Mouse (Mus musculus) embryonic facial prominence, embryonic 10.5 days (tissue): ENCODE measurements around the gene Nup35. TPM values are rescaled to one million over a fixed set of nuclear protein-coding genes. Genes with fewer than 3 reads are reported as not detected.
A peak's percentile ranks its signal among the peaks of the same experiment; 100 is the strongest.

Experiments
- DNase-seq: peaks from one replicate; pipeline ENCODE4 v3.0.0-alpha.2; 2017; ENCODE audit warnings: low spot score
- H3K27ac ChIP-seq: fragments of 300-500 bp; sonication (generic); replicated peaks from 2 replicates; pipeline ENCODE4 v1.5.1; 2016; ENCODE audit warnings: mild to moderate bottlenecking
- H3K27me3 ChIP-seq: fragments of 300-500 bp; sonication (generic); replicated peaks from 2 replicates; pipeline ENCODE4 v1.6.1; 2016; ENCODE audit warnings: low read depth, mild to moderate bottlenecking; ENCODE audit not compliant: poor library complexity, severe bottlenecking
- H3K36me3 ChIP-seq: fragments of 300-500 bp; sonication (generic); replicated peaks from 2 replicates; pipeline ENCODE4 v1.6.1; 2016; ENCODE audit warnings: mild to moderate bottlenecking, moderate library complexity
- H3K4me1 ChIP-seq: fragments of 300-500 bp; sonication (generic); 2 replicates; pipeline ENCODE4 v1.6.1; 2016
- H3K4me3 ChIP-seq: fragments of 300-500 bp; sonication (generic); 2 replicates; pipeline ENCODE4 v1.5.1; 2016; ENCODE audit warnings: mild to moderate bottlenecking, moderate library complexity
- H3K9me3 ChIP-seq: fragments of 300-500 bp; sonication (generic); 2 replicates; pipeline ENCODE4 v1.6.1; 2016; ENCODE audit warnings: mild to moderate bottlenecking
- WGBS: fragments of 180-500 bp; shearing (Covaris S2); methylation state at CpG from one replicate; pipeline ENCODE4 v1.1.7; 2016; 5-methylcytosine and 5-hydroxymethylcytosine counted together
- polyA plus RNA-seq: library from polyadenylated mRNA; unstranded; fragments of >200 nt; fragmentation: Nextera tagmentation; extraction: Ambion mirVana; gene quantifications from 2 replicates; pipeline ENCODE4 v1.2.1, GENCODE M21; 2016

The Nup35 gene
- polyA plus RNA-seq, 1 experiment from 2014 or later, result 64.1 TPM

DNA sequence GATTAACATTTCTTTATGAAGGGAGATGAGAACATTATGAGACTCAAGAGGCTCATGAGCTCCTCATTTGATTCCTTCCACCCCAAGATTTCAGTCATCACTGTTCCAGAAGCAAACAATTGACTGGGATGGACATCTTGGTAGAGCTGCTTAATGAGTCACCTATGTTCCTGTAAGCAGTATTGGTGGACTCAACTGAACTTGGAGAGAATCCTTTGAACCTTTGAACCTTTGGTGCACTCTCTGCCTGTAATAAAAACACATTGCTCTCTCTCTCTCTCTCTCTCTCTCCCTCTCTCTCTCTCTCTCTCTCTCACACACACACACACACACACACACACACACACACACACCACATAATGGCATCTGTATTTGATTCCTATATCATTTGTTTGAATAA, 16.4 kb upstream of the Nup35 start:
- Histone ChIP-seq H3K4me1 (no peaks in the 10 kb centered on the region), H3K9me3 (no peaks in the 10 kb centered on the region), H3K4me3 (no peak overlapping the region), H3K27ac (no peak overlapping the region), H3K27me3 (no peaks in the 10 kb centered on the region), H3K36me3 (no peaks in the 10 kb centered on the region)
- no peak for DNase-seq

DNA sequence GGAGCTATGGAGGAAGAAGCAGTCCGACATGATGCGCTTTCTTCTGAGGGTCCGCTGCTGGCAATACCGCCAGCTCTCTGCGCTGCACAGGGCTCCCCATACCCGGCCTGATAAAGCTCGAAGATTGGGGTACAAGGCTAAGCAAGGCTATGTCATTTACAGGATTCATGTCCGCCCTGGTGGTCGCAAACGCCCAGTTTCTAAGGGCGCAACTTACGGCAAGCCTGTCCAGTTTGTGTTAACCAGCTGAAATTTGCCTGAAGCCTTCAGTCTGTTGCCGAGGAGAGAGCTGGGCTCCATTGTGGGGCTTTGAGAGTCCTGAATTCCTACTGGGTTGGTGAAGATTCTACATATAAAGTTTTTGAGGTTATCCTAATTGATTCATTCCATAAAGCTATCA, 14.3 kb upstream of the Nup35 start:
- H3K4me1 ChIP-seq, result no peaks in the 10 kb centered on the region
- H3K27me3 ChIP-seq, result no peaks in the 10 kb centered on the region
- H3K27ac ChIP-seq, result no peak overlapping the region
- no peak overlapping the region for H3K4me3 ChIP-seq
- no peaks in the 10 kb centered on the region for H3K36me3 ChIP-seq
- no peaks in the 10 kb centered on the region for H3K9me3 ChIP-seq
- WGBS, result 93% methylated on average over 13 of the region's 13 CpGs
- no peak for DNase-seq

- Histone ChIP-seq H3K9me3 (no peaks in the 10 kb centered on the region), H3K4me3 (no peak overlapping the region), H3K4me1 (no peaks in the 10 kb centered on the region), H3K27me3 (no peaks in the 10 kb centered on the region), H3K27ac (no peak overlapping the region), H3K36me3 (no peaks in the 10 kb centered on the region)
- no peak for DNase-seq
- WGBS, result 93% methylated on average over 19 of the region's 19 CpGs
Measured at GRCm38 (mm10) chr2:80603771-80604426, 13.1 kb upstream of the Nup35 start.

DNA sequence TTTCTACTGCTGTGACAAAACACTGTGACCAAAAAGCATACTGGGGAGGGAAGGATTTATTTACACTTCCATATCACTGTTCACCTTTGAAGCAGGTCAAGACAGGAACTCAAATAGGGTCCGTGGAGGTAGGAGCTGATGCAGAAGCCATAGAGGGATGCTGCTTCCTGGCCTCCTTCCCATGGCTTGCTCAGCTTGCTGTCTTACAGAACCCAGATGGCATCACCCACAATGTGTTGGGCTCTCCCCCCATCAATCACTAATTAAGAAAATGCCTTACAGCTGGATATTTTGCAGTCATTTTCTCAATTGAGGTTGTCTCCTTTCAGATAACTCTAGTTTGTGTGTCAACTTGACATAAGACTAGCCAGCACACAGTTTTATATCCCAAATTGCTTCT, 4.8 kb upstream of the Nup35 start:
- H3K4me3 ChIP-seq, result no peak overlapping the region
- WGBS, result 60% methylated on average over 1 of the region's 1 CpGs
- H3K36me3 ChIP-seq, result no peaks in the 10 kb centered on the region
- no peak for DNase-seq
- no peak overlapping the region for H3K27ac ChIP-seq
- 0 out of 2 replicates have a peak, but pooled peaks cover 2% of the 10 kb centered on the region for H3K9me3 ChIP-seq
- H3K4me1 ChIP-seq, result no peaks in the 10 kb centered on the region
- H3K27me3 ChIP-seq, result no peaks in the 10 kb centered on the region

DNA sequence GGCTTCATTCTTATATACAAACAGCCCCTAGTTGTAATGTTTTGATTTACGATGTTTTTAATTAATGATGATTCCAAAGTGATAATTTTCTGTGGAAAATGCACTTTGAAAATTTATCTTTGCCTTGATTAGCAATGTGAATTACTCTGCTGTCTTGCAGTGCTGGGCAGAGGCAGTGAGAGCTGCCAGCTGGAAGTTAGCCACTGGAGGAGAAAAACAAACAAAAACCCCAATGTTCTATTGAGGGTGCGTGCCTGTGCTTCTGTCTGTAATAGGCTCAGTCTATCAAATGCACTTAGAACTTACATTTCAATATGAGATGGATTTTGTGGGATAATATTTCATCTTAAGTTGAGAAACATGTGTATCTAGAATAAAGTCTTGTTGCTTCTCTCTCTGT, 4.2 kb upstream of the Nup35 start:
- Histone ChIP-seq H3K4me3 (no peak overlapping the region), H3K27ac (no peak overlapping the region), H3K4me1 (peaks cover 5% of the 10 kb centered on the region), H3K36me3 (no peaks in the 10 kb centered on the region), H3K27me3 (no peaks in the 10 kb centered on the region), H3K9me3 (0 out of 2 replicates have a peak, but pooled peaks cover 2% of the 10 kb centered on the region)
- 77% methylated on average over 2 of the region's 2 CpGs for WGBS
- DNase-seq, result no peak

- Histone ChIP-seq H3K9me3 (no peaks in the 10 kb centered on the region), H3K27ac (no peak overlapping the region), H3K36me3 (0 out of 2 replicates have a peak, but pooled peaks cover 3% of the 10 kb centered on the region), H3K27me3 (no peaks in the 10 kb centered on the region), H3K4me3 (no peak overlapping the region), H3K4me1 (peaks cover 14% of the 10 kb centered on the region)
- DNase-seq, result no peak
- WGBS, result 87% methylated on average over 3 of the region's 3 CpGs
Measured at GRCm38 (mm10) chr2:80618991-80619390, 2.0 kb downstream of the Nup35 start.

DNA sequence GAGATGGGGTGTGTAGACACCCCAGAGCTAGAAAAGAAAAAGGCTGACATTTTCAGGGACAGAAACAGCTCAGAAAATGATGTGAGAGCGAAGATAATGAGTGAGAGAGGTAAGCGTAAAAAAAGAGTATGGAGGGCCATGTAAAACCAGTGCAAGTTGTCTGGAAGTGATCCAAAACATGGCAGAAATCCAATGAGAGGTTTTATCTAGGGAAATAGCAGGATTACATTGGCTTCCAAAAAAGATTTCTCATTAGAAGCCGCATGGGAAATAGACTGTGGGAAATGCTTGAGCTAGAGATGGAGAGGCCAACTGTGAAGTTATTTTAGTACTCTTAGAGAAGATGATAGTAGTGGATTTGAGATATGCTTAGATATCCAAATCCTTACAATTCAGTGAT, 4.9 kb downstream of the Nup35 start:
- no peak for DNase-seq
- Histone ChIP-seq H3K4me3 (no peak overlapping the region), H3K9me3 (0 out of 2 replicates have a peak, but pooled peaks cover 3% of the 10 kb centered on the region), H3K27me3 (no peaks in the 10 kb centered on the region), H3K36me3 (peaks cover 23% of the 10 kb centered on the region), H3K4me1 (peaks cover 14% of the 10 kb centered on the region), H3K27ac (no peak overlapping the region)
- 93% methylated on average over 3 of the region's 3 CpGs for WGBS

- Histone ChIP-seq H3K27me3 (no peaks in the 10 kb centered on the region), H3K27ac (no peak overlapping the region), H3K4me3 (no peak overlapping the region), H3K9me3 (0 out of 2 replicates have a peak, but pooled peaks cover 3% of the 10 kb centered on the region), H3K4me1 (no peaks in the 10 kb centered on the region), H3K36me3 (peaks cover 27% of the 10 kb centered on the region)
- no peak for DNase-seq
- 95% methylated on average over 4 of the region's 4 CpGs for WGBS
Measured at GRCm38 (mm10) chr2:80624523-80624922, 7.5 kb downstream of the Nup35 start.

- Histone ChIP-seq H3K4me3 (no peak overlapping the region), H3K4me1 (no peaks in the 10 kb centered on the region), H3K36me3 (no peaks in the 10 kb centered on the region; the same call in 1 of the 2 replicates), H3K27ac (no peak overlapping the region), H3K27me3 (no peaks in the 10 kb centered on the region), H3K9me3 (no peaks in the 10 kb centered on the region)
- 89% methylated on average over 13 of the region's 13 CpGs for WGBS
- DNase-seq, result no peak
Measured at GRCm38 (mm10) chr2:80632336-80633026, 15.4 kb downstream of the Nup35 start.

DNA sequence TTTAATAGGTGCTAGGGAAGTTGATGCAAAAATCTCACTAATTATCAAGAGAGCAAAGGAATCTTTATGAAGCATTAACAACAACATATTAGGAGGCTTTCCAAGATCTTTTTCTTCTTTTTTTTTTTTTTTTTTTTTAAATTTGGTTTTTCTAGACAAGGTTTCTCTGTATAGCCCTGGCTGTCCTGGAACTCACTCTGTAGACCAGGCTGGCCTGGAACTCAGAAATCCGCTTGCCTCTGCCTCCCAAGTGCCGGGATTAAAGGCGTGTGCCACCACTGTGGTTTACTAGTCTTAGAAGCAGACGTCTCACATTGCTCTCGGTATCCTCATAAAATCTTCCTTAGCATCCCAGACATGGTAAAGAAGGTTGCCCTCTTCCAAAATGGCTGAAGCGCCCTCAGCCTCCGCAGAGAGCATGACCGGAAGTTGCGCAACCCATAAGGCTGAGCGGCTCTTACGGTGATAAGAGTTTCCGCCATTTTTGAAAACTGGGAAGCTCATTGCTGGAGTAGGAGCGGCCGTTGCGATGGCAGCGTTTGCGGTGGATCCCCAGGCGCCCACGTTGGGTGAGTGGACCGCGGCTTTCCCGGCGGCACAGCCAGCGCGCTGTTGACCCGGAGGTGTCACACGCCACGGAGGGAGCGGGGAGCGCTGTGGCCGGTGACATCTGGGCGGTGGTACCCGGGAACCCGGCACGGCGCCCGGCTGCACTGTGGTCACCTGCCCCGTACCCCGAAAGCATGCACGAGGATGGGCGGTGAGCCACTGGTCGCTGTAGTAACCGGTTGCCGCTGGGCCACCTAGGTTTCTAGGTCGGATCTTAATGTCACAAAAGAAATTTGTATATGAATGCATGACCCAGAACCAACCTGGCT, 21.6 kb downstream of the Nup35 start:
- Histone ChIP-seq H3K27me3 (no peaks in the 10 kb centered on the region), H3K27ac (peak overlapping the region; percentile 89), H3K9me3 (no peaks in the 10 kb centered on the region), H3K4me3 (peak overlapping the region; percentile 95), H3K36me3 (peaks cover 21% of the 10 kb centered on the region), H3K4me1 (peaks cover 9% of the 10 kb centered on the region)
- under 1% methylated on average over 45 of the region's 45 CpGs for WGBS
- DNase-seq, result peak; percentile 88

- Histone ChIP-seq H3K4me3 (peak overlapping the region; percentile 95), H3K36me3 (peaks cover 28% of the 10 kb centered on the region), H3K9me3 (no peaks in the 10 kb centered on the region), H3K27me3 (no peaks in the 10 kb centered on the region), H3K27ac (peak overlapping the region; percentile 89; the same call in 1 of the 2 replicates), H3K4me1 (peaks cover 9% of the 10 kb centered on the region)
- 18% methylated on average over 8 of the region's 8 CpGs for WGBS
- DNase-seq, result no peak
Measured at GRCm38 (mm10) chr2:80639398-80639797, 22.4 kb downstream of the Nup35 start.

GRCm38 (mm10) chr2:80639864-80640263, 22.8 kb downstream of the Nup35 start:
- no peak overlapping the region for H3K27ac ChIP-seq
- no peak for DNase-seq
- H3K36me3 ChIP-seq, result peaks cover 33% of the 10 kb centered on the region
- WGBS, result 71% methylated on average over 3 of the region's 3 CpGs
- H3K27me3 ChIP-seq, result no peaks in the 10 kb centered on the region
- H3K4me1 ChIP-seq, result peaks cover 9% of the 10 kb centered on the region
- no peaks in the 10 kb centered on the region for H3K9me3 ChIP-seq
- H3K4me3 ChIP-seq, result peak overlapping the region; percentile 95
